Mouse (Mus musculus) large intestine, adult 2 months (tissue): ENCODE results near the gene Adamts10. TPM values are rescaled to one million over a fixed set of nuclear protein-coding genes. Genes with fewer than 3 reads are reported as not detected.

Source experiments
- DNase-seq: peaks from one replicate; pipeline ENCODE4 v3.0.0-alpha.2; 2012; ENCODE audit warnings: low read depth, low spot score
- WGBS: fragments of 180-500 bp; shearing (Covaris S2); methylation state at CpG from one replicate; pipeline ENCODE4 v1.1.7; 2018; 5-methylcytosine and 5-hydroxymethylcytosine counted together
- polyA plus RNA-seq: library from polyadenylated mRNA; depleted of rRNA; stranded (reverse); fragments of >200 nt; gene quantifications from 2 replicates; pipeline ENCODE4 v1.2.3, GENCODE M21; 2012; rRNA removed

The Adamts10 gene
- 19.8 and 30.4 TPM in 2 replicates for polyA plus RNA-seq

GRCm38 (mm10) chr17:33523918-33524755 is at the start of gene Adamts10:
Gene Adamts10, plus strand, starts transcription at chr17:33524204.
- no peak for DNase-seq
- WGBS: under 1% methylated on average over 43 of the region's 44 CpGs

DNA sequence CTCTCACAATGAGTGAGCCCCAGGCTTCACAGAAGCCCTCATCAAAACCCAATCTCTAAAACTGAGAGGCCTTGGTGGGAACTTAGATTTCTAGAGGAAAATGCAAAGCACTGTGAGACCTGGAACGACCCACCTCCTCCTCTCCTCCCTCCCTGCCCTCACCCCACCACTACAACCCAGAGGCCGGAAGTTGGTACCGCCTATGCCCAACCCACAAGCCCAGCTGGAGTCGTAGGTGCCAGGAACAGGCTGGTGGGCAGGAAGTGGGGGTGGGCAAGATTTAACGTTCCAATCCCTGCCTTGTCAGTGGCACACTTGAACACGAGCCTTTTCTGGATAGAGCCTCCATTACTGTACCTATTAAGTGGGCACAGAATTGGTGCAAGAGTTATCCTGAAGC is 40.0 kb upstream of the Adamts10 start:
- DNase-seq: no peak
- whole genome bisulfite sequencing: 34% methylated on average over 6 of the region's 6 CpGs

GRCm38 (mm10) chr17:33487211-33487610 is 36.8 kb upstream of the Adamts10 start:
- WGBS: 59% methylated on average over 2 of the region's 2 CpGs
- DNase-seq: no peak

DNA sequence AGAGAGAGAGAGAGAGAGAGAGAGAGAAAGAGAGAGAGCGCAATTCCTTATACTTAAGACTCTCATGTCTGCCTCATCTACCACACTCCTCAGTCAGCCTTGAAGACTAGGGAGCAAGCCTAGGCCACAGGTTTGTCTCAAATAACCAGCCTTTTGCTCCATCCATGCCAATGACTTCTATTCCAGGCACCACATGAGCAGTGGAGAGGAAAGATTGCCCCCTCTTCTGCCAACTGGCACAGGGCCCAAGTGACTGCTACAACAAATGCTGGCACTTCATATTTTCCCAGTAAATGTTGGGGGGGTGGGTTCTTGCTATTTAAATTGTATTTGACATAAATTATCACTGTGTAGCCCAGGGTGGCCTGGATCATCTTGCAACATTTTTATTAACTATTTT is 36.4 kb upstream of the Adamts10 start:
- no peak for DNase-seq
- WGBS: 80% methylated on average over 1 of the region's 1 CpGs

- 97% methylated on average over 2 of the region's 2 CpGs for WGBS
- no peak for DNase-seq
Observed at GRCm38 (mm10) chr17:33491371-33491770, 32.6 kb upstream of the Adamts10 start.

DNA sequence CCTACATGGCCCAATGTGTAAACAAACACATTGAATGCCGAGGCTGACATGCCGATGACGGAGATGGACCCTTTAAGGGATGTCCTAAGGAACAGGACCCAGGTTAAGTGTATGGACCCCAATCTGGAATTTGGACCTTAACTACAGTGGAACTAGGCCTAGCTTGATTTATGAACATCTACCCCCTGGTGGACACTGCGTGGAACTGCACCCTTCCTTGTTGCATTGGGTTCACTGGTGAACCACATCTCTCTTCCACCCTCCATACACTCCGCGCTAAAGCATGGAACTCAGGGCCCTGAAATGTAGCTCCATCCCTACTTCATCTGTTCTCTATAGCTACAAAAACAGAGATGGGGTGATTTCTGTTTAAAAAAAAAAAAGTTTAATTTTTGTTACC is 30.9 kb upstream of the Adamts10 start:
- 73% methylated on average over 6 of the region's 6 CpGs for WGBS
- no peak for DNase-seq

GRCm38 (mm10) chr17:33494586-33494985 is 29.4 kb upstream of the Adamts10 start:
- DNase-seq: no peak

DNA sequence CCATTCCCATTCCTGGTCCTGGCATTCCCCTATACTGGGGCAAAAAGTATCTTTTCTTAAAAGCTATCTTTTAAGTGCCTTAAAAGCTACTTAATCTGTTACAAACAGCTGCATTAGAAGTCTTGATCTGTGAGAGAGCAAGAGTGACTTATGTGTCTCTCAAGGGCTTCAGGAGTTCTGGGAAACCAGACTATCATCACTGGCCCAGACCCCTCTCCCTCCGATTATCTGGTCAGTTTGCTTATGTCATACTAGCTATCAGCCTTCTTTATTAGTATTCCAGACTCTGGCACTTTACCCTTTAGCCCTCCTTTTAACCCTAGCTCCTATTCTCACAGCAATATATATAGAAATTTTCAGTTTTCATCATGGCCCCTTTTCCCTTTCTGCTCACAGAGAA is 25.1 kb upstream of the Adamts10 start:
- no peak for DNase-seq
- 55% methylated on average over 1 of the region's 1 CpGs for WGBS

- WGBS: 90% methylated on average over 1 of the region's 1 CpGs
- no peak for DNase-seq
Observed at GRCm38 (mm10) chr17:33508386-33508785, 15.6 kb upstream of the Adamts10 start.

- WGBS: 53% methylated on average over 5 of the region's 5 CpGs
- DNase-seq: no peak
Observed at GRCm38 (mm10) chr17:33510172-33510571, 13.8 kb upstream of the Adamts10 start.

GRCm38 (mm10) chr17:33512441-33513415 is 11.3 kb upstream of the Adamts10 start:
- WGBS: 33% methylated on average over 2 of the region's 2 CpGs
- DNase-seq: no peak

- 80% methylated on average over 5 of the region's 5 CpGs for WGBS
Observed at GRCm38 (mm10) chr17:33513874-33514273, 10.1 kb upstream of the Adamts10 start.

DNA sequence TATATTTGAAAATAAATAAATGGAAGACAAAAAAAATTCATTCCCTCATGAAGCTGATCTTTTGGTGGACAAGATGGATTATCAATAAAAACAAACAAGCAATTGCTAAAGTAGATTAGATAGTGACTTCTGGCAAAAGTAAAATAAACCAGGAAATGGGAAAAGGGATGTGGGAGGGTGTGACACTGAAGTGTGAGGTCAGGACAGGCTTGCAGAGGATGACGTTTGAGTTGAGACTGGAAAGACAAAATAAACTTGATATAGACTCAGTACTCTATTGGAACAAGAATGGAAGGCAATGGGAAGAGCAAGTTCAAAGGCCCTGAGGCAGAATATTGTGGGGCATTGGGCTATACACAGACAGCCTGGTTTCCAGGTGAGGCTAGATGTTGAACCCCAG is 3.6 kb upstream of the Adamts10 start:
- 0% methylated on average over 1 of the region's 1 CpGs for WGBS
- DNase-seq: no peak

More at GRCm38 (mm10) chr17:33513874-33514273, 10.1 kb upstream of the Adamts10 start:
- DNase-seq: no peak

DNA sequence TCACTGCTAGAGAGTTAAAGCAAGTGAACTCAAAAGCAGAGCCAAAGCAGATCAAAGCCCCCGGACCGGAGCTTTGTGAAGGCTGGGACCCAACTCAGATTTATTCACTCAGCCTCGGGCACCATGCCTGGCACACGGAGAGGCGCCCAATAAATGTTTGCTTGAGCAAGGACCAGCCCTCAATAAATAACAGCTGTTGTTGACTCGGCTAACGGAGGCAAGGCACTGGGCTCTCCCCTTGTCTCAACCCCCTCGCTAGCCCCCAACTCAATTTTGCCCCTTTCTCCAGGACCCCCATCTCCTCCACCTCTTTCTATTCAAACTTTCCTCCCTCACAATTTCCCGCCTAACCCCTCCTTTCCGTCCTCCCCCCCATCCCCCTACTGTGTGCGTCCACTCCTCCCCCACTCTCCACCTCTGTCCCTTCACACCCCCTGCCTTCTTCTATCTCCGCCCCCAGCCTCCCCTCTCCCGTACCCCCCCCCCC is 530 bp upstream of the Adamts10 start:
- 6% methylated on average over 13 of the region's 13 CpGs for WGBS
- DNase-seq: no peak

DNA sequence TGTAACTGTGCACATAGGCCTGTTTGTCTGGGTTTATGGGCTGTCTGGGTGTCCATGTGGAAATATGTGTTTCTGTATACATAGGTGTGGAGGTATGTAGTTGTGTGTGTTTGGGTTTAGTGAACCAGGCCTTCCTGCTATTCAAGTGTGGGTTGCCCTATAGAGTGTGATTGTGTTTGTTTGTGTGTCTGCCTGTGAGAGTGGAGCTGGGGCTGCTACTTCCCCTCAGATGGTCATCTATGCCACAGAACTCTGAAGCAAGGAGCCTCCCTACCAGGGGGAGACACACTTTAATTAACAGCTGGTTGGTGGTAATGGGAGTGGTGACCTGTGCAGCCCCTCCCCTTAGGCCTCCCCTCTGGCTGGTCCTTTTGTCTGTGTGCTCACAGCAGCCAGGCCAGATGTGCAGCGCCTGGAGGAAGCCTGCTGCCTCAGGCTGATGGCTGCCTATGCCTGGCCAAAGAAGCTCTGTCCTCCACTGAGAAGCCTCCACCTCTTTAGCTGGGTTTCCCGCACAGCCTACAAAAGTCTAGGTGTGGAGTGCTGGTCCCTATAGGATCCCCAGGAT is 886 bp downstream of the Adamts10 start:
- 56% methylated on average over 2 of the region's 2 CpGs for WGBS
- no peak for DNase-seq

DNA sequence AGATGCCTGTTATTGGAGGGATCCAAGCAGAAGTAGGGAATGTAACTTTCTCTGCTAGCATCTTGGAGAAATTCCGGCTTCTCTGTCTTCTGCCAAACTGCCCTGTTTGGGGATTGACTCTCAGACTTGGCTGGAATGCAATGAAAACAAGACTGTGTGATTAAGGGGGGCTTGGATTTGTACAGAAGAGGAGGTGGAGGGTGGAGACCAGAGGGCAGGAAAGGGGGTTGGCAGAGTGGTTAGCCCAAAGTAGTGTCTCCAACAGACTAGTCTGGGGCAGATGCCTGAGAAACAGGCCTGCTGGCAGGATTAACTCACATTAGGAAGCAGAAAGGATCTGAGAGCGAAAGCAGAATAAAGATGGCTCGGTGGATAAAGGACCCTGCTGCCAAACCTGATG is 2.5 kb downstream of the Adamts10 start:
- no peak for DNase-seq
- 59% methylated on average over 3 of the region's 3 CpGs for WGBS

DNA sequence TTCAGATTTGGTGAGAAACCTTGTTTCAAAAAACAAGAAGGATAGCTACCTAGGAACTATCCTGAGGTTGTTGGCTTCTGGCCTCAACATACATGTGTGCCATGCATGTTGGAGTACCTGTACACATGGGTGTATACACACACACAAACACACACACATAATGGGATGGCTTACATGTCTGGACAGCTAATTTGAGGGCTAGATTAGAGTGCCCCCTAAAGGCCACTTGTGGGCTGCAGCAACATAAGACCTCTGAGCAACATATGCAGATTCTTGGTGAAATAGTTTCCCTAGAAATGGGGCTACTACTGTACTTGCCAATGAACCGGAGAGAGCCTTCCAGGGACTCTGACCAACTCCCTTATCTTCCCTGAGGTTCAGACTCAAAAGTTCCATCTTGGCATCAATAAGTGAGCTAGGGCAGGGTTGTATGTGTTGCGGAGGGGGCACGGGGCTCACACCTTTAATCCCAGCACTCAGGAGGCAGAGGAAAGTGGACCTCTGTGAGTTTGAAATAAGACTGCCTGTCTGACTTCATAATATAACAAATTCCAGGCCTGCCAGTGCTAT is 15.2 kb downstream of the Adamts10 start:
- WGBS: 85% methylated on average over 3 of the region's 3 CpGs
- no peak for DNase-seq

- 93% methylated on average over 4 of the region's 4 CpGs for WGBS
- DNase-seq: no peak
Observed at GRCm38 (mm10) chr17:33539878-33540277, 15.9 kb downstream of the Adamts10 start.

DNA sequence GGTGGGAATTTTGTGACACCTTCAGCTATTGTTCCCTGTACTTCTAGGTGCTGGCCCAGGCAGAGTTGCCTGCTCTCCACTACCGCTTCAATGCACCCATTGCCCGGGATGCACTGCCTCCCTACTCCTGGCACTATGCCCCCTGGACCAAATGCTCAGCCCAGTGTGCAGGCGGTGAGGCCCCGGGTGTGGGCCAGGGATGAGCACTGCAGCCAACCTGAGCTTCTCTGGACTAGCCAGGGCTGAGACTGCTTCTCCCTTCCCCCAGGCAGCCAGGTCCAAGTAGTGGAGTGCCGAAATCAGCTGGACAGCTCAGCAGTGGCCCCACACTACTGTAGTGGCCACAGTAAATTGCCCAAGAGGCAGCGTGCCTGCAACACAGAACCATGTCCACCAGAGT is 25.2 kb downstream of the Adamts10 start:
- no peak for DNase-seq
- WGBS: 89% methylated on average over 6 of the region's 6 CpGs

DNA sequence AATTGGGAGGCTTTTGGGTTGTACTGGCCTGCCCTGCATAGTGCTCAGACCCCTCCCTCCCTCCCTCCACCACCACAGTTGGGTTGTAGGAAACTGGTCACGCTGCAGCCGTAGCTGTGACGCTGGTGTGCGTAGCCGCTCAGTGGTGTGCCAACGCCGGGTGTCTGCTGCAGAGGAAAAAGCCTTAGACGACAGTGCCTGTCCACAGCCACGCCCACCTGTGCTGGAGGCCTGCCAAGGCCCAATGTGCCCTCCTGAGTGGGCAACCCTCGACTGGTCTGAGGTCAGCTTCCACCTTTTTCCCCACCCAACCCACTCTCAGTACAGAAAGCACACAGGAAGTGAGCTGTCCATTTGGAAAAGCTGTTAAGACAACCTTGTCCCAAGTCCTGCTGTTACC is 26.4 kb downstream of the Adamts10 start:
- 49% methylated on average over 10 of the region's 10 CpGs for WGBS
- DNase-seq: no peak
